Comparison of ENCODE assay signal across 17 mouse cellular contexts in genomic region chr5:21290594-21290993, GRCm38 (mm10).
"Had no signal": no experiment of that assay in that cellular context is flagged by ENCODE, and none has a peak within 500 bp of the region (broad histone marks: within the 10 kb centered on the region; RNA-seq: fewer than 3 reads in every experiment).

No protein-coding gene starts in this region.

- H3K36me3 ChIP-seq: liver, embryonic 13.5 days; liver, embryonic 15.5 days; midbrain, embryonic 13.5 days; midbrain, embryonic 15.5 days; neural tube, embryonic 12.5 days had no signal

- H3K4me3 ChIP-seq: liver, embryonic 13.5 days; liver, embryonic 15.5 days; megakaryocyte, embryonic 14.5 days; midbrain, embryonic 13.5 days; midbrain, embryonic 15.5 days; neural tube, embryonic 12.5 days had no signal

- H3K4me1 ChIP-seq: liver, embryonic 15.5 days; midbrain, embryonic 13.5 days; midbrain, embryonic 15.5 days; neural tube, embryonic 12.5 days had no signal

- H3K4me2 ChIP-seq: liver, embryonic 11.5 days; liver, embryonic 13.5 days; liver, embryonic 15.5 days; midbrain, embryonic 11.5 days; midbrain, embryonic 13.5 days; midbrain, embryonic 15.5 days; neural tube, embryonic 12.5 days had no signal

- H3K9me3 ChIP-seq: liver, embryonic 13.5 days; liver, embryonic 15.5 days; megakaryocyte, embryonic 14.5 days; midbrain, embryonic 13.5 days; midbrain, embryonic 15.5 days; neural tube, embryonic 12.5 days had no signal

- H3K9ac ChIP-seq: liver, embryonic 13.5 days; liver, embryonic 15.5 days; liver, postnatal 0 days; midbrain, embryonic 13.5 days; midbrain, embryonic 15.5 days; neural tube, embryonic 12.5 days had no signal

- H3K27ac ChIP-seq: liver, embryonic 13.5 days; liver, embryonic 15.5 days; macrophage; midbrain, embryonic 13.5 days; midbrain, embryonic 15.5 days; neural tube, embryonic 12.5 days had no signal

- DNase-seq: liver, embryonic 13.5 days; liver, postnatal 0 days; lung, adult 2 months; lung, postnatal 14 days; lung, postnatal 36 days; right cerebral cortex, postnatal 14 days; thymus, adult 18-20 months; thymus, postnatal 14 days; thymus, postnatal 36 days had no signal

- H3K27me3 ChIP-seq: liver, embryonic 13.5 days; liver, embryonic 15.5 days; megakaryocyte, embryonic 14.5 days; midbrain, embryonic 13.5 days; midbrain, embryonic 15.5 days; neural tube, embryonic 12.5 days had no signal

- ATAC-seq: liver, postnatal 0 days; midbrain, embryonic 13.5 days; midbrain, embryonic 15.5 days had no signal
